Mouse (Mus musculus): ENCODE measurements around the gene Gm9195.

DNA sequence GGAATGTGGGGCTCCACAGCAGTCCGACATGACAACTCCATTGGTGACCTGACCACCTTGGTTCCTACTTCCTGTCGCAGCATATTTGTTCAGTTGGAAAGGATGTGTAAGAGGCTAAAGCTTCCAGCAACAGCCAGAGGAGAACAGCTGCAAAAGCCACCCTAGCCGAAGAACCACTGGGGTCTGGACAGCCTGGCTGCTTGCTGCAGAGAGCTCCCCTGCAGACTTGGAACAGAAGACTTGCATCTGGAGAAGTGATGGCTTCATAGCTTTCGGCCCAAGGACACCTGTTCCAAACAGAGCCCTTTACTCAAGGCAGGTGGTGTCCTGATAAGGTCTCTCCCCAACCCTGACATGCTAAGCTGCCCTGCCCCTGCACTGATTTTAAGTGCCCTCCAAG, 102.3 kb downstream of the Gm9195 start:
- TF ChIP-seq POLR2A (IDR thresholded peaks at IDR 0.05; ENCODE audit: extremely low read depth, insufficient read depth, low read length) = no peak
- TF ChIP-seq CTCF (IDR thresholded peaks at IDR 0.05; ENCODE audit: low read depth, low read length) = no peak

Measured in liver, adult 2 months (tissue).